Mouse (Mus musculus) B cell, adult 2 months (primary cell): ENCODE measurements around the gene Rtkn2.

ENCODE experiments used
- DNase-seq, 2 experiments: peaks; one replicate each; pipeline ENCODE4 v3.0.0; 2022

The Rtkn2 gene

GRCm38 (mm10) chr10:67998116-67998635 is 18.8 kb downstream of the Rtkn2 start:
- peak; percentile 41 to 42 for DNase-seq

- no peak for DNase-seq
These were observed 19.8 kb downstream of the Rtkn2 start for GRCm38 (mm10) chr10:67999170-67999569.

GRCm38 (mm10) chr10:68001456-68001855 is 22.1 kb downstream of the Rtkn2 start:
- DNase-seq, result no peak

GRCm38 (mm10) chr10:68003651-68004422 is 24.5 kb downstream of the Rtkn2 start:
- no peak for DNase-seq

GRCm38 (mm10) chr10:68005404-68005803 is 26.0 kb downstream of the Rtkn2 start:
- no peak for DNase-seq

- DNase-seq, result no peak
These were observed 27.1 kb downstream of the Rtkn2 start for GRCm38 (mm10) chr10:68006491-68006890.

- DNase-seq, result no peak
These were observed 27.7 kb downstream of the Rtkn2 start for GRCm38 (mm10) chr10:68007103-68007502.

GRCm38 (mm10) chr10:68008198-68008955 is 29.0 kb downstream of the Rtkn2 start:
- DNase-seq, result peak; percentile 26 to 47

- DNase-seq, result no peak
These were observed 29.9 kb downstream of the Rtkn2 start for GRCm38 (mm10) chr10:68009301-68009700.

GRCm38 (mm10) chr10:68009867-68010266 is 30.5 kb downstream of the Rtkn2 start:
- no peak for DNase-seq

- peak; percentile 78 to 79 for DNase-seq
These were observed 33.8 kb downstream of the Rtkn2 start for GRCm38 (mm10) chr10:68013137-68013536.

GRCm38 (mm10) chr10:68020755-68021154 is 41.4 kb downstream of the Rtkn2 start:
- no peak for DNase-seq

- no peak for DNase-seq
These were observed 46.3 kb downstream of the Rtkn2 start for GRCm38 (mm10) chr10:68025660-68026059.

GRCm38 (mm10) chr10:68028327-68029080 is 49.1 kb downstream of the Rtkn2 start:
- no peak for DNase-seq

- no peak for DNase-seq
These were observed 49.8 kb downstream of the Rtkn2 start for GRCm38 (mm10) chr10:68029081-68029626.

GRCm38 (mm10) chr10:68030027-68030426 is 50.7 kb downstream of the Rtkn2 start:
- no peak for DNase-seq

- no peak for DNase-seq
These were observed 56.5 kb downstream of the Rtkn2 start for GRCm38 (mm10) chr10:68035707-68036367.

- DNase-seq, result no peak
These were observed 57.1 kb downstream of the Rtkn2 start for GRCm38 (mm10) chr10:68036368-68036980.

GRCm38 (mm10) chr10:68038997-68039624 is 59.7 kb downstream of the Rtkn2 start:
- DNase-seq, result no peak

GRCm38 (mm10) chr10:68039641-68040205 is 60.4 kb downstream of the Rtkn2 start:
- no peak for DNase-seq

GRCm38 (mm10) chr10:68040394-68040793 is 61.0 kb downstream of the Rtkn2 start:
- no peak for DNase-seq
